Mouse (Mus musculus) telencephalon, adult 2 months (tissue): Measurements from ENCODE around the gene BC048562.

Experiments used
- DNase-seq: peaks from one replicate; pipeline ENCODE4 v3.0.0-alpha.2; 2011; ENCODE audit warnings: low read depth, low spot score

Gene BC048562

DNA sequence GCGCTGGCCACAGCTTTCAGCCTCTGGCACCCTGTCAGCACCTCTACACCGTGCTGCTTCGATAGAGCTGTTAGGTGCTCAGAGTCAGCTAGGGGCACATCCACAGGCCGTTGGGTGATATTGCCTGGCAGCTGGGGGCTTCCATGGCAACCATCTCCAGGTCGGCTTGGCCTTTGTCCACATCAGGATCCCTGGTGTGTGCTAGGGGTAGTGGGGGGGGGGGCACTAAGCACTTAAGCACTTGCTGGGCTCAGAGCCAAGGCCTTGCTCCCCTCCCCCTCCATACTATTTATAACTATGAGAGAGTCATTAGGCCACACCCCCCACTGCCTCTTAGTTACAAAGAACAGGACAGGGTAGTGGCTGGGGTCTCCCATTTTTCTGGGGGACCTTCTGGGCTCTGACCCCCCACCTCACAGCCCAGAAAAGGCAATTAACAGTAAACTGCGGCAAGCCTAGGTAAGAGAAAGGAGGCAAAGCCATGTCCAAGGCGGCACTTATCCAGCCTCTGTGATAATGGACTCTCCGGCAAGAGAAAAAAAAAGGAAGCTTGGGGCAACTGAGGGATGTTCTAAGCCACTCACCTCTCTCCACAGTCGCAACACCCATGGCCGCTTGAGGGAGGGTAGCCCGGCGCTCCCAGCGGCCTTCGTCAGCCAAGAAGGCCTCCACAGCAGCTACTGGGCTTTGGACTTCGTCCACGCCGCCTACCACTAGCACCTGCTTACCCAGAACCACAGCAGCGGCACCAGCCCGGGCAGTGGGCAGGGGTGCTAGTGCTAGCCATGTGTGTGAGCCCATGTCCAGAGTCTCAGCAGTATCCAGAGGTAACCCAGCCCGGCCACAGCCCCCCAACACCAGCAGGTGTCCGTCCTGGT, 14.2 kb downstream of the BC048562 start:
- DNase-seq, result no peak

- no peak for DNase-seq
These were observed 14.8 kb downstream of the BC048562 start for GRCm38 (mm10) chr9:108451170-108451493.

GRCm38 (mm10) chr9:108451519-108452160, 15.4 kb downstream of the BC048562 start:
- DNase-seq, result no peak

- no peak for DNase-seq
These were observed 16.1 kb downstream of the BC048562 start for GRCm38 (mm10) chr9:108452291-108452906.

- no peak for DNase-seq
These were observed 16.6 kb downstream of the BC048562 start for GRCm38 (mm10) chr9:108452911-108453310.

DNA sequence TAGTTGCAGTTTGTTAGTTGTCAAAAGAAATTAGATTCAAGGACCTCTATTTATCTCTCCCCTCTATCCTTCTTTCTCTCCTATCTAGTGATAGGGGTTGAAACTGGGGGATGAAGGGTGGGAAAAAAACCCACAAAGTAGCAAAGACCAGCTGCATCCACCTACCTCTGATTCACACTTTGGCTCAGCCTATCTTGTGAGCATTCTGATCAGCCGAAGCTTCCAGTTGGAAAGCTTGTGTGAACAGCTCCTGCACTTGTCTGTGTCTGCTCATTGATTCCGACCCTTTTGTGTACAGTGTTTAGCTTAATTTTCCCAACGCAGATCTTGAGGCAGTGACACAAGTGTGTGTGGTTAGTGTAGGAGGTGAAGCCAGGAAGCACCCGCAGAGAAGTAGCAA, 17.2 kb downstream of the BC048562 start:
- DNase-seq, result no peak

DNA sequence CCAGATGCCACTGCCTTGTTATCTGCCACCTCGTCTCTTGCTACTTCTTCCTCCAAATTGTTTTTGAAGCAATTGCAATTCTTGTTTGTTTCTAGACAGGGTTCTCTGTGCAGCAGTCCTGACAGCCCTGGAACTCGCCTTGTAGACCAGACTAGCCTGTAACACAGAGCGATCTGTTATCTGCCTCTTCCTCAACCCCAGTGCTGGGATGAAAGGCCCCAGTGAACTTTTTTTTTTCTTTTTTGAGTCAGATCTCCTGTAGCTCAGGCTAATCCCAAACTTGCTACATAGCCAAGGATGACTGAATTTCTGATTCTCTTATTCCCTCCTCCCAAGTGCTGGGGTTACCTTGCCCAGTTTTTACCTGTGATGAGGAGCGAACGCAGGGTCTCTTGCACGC, 18.1 kb downstream of the BC048562 start:
- no peak for DNase-seq

GRCm38 (mm10) chr9:108455747-108456571, 19.7 kb downstream of the BC048562 start:
- no peak for DNase-seq

- DNase-seq, result no peak
These were observed 20.7 kb downstream of the BC048562 start for GRCm38 (mm10) chr9:108456953-108457352.

DNA sequence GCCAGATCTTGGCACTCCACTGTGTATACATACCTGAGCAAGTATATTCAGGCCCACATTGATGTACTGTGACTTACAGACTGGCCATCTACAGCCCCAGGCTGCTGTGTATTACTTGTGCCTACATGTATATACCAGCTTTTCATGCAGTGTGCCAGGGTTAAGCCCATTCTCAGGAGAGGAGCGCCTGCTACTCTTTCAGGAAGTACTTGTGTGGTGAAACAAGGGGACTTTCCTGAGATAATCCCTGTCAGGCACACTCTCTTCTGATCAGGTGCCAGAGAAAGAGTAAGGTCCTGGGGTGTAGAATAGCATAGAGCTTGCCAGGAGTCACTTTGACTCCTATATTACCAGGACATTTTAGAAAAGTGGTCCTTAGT, 23.6 kb downstream of the BC048562 start:
- no peak for DNase-seq

DNA sequence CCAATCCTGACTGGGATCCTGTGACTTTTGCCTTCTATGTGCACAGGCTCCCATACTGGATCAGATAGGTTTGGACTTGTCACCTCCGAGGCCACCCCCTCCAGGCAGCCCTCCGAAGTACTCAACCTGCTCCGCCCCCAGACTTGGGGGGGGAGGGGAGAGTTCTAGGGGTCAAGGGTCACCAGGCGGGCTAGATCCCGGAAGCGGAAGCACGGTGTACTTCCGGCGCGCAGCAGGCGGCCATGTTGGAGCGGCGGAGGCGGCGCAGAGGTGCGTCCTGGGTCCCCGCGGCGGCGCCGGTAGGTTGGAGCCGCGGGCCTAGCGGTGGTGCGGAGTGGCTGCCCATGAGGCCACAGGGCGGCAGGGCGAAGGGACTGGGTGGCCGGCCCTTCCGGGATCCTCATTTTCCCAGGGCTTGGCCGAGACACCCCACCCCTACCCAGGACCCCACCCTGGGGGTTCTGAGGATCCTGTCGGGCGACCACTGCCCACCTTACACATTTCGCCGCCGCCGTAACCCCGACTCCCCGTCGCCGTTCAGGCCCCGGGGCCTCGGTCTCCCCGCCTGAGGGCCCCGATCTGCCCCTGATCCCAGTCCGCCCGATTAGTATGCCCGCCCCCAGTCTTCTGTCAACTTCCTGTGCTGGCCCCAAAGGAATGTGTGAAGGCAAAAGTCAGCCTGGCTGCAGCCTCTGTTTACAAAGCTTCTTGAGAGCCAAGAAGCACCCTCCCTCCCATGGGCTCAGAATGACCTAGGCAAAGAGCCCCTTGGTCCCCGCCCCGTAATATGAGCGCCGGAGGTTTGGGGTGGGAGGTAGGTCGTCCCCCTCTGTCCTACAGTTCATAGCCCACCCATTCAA, 24.3 kb downstream of the BC048562 start, which contains the start of gene Ccdc71:
Ccdc71 (plus strand) TSS at position 209 of the 860 bp plus-strand sequence.
- no peak for DNase-seq

DNA sequence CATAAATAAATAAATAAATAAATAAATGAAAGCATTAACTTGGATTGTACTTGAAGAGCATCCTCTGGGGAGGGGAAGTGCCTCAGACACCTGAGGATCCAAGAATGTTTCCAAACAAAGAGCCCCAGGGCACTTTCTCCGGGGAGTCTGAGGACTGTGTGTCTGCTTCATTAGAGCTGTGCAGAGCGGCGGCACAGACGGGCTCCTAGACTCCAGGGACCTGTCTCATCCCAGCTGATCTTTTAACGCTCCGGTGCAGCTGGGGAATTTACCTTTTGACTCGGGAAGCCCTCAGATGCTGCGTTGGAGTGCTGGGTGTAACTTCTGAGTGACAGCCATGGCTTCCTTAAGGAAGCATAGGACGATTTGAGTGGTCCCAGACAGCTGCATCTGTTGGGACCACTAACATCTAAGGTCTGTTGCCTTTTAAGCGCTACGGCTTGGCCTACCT, 24.9 kb downstream of the BC048562 start, which contains the start of gene Klhdc8b:
Klhdc8b (minus strand) TSS at position 401 of the 451 bp plus-strand sequence.
- DNase-seq, result no peak

DNA sequence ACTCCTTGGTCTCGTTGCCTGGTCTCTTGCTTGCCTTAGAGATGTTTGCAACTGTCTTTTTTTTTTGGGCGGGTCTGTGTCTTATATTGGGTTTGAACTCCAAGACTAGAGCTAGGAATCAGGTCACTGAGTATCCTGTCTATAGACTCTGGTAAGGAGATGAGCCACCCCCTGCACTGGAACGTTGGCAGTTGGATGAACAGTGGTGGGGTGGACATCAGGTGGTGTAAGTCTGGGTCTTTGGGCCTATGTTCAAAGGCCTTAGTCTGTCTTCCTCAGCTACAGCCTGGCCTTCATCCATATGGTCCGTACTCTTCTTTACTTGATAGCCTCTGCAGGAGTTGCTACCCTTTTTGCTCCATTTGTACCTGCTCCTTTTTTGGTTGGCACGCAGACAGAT, 25.4 kb downstream of the BC048562 start:
- DNase-seq, result no peak

DNA sequence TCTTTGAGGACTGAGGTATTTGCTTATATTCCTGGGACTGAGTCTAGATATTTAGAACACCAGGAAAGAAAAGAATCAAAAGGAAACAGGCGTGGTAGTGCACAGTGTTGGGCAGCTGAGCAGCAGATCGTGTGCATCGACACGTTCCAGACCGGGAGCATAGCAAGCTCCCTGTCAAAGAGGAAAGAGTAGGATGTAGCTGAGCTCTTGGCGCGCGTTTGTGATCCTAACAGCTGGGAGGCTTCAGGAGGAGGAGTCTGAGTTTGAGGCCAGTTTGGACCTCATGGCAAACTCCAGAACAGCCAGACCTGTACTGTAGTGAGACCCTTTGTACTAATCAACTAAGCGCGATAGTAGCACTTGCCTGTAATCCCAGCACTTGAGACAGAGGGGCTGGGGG, 25.9 kb downstream of the BC048562 start:
- DNase-seq, result no peak

DNA sequence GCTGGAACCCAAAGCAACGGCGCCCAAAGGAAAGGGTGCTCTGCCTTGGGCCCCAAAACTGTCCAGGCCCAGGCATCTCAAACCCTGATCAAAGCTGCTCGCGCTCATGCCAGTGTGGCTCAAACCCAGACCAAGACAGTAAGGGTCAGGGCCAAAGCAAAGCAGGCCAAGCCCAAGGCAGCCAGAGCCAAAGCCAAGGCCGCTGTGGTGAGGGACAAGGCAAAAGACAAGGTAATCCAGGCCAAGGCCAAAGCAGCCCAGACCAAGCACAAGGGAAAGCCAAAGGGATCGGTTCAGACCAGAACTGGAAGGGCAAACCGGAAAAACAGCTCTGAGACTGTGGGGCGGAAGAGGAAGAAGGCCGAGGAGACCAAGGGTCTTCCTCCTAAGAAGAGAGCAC, 27.4 kb downstream of the BC048562 start:
- no peak for DNase-seq

GRCm38 (mm10) chr9:108466219-108466618, 29.9 kb downstream of the BC048562 start:
- DNase-seq, result no peak

GRCm38 (mm10) chr9:108469430-108469829, 33.1 kb downstream of the BC048562 start:
- DNase-seq, result no peak

GRCm38 (mm10) chr9:108469845-108470244, 33.6 kb downstream of the BC048562 start:
- DNase-seq, result no peak

GRCm38 (mm10) chr9:108474528-108474927, 38.2 kb downstream of the BC048562 start:
- DNase-seq, result no peak

- no peak for DNase-seq
These were observed 42.4 kb downstream of the BC048562 start for GRCm38 (mm10) chr9:108478638-108479156.
